Comparison of ENCODE assay signal across 34 mouse cellular contexts in the genomic region with DNA sequence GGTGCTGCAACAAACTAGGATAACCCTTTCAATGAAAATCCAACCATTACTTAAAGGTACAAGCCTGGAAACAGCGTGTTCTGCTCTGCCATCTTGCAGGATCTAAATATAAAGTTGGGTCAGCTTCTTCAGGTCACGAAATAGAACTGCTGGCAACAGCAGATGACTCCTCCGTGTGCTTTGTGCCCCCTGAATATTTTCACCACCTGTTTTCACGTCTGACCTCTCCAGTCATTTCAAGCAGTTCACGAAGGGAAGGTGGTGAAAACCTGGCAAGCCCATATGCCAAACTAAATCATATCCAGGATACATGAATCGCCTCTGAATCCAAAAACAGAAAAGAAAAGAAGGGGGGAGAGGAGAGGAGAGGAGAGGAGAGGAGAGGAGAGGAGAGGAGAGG.
DNase-seq lines count a peak whose midpoint lies in the region; ATAC-seq lines count a peak whose summit lies in the region.
"Had no signal": no experiment of that assay in that cellular context is flagged by ENCODE, and none has a peak within 500 bp of the region (broad histone marks: within the 10 kb centered on the region; RNA-seq: fewer than 3 reads in every experiment).

No protein-coding gene starts in this region.

- no peaks in the 10 kb centered on the region for H3K27me3 ChIP-seq in neural tube, embryonic 15.5 days (replicated peaks)
- H3K27me3 ChIP-seq in intestine, embryonic 16.5 days (replicated peaks; ENCODE audit: control insufficient read depth, insufficient read depth, low read length): no peaks in the 10 kb centered on the region
- H3K27me3 ChIP-seq: CH12.LX; embryonic facial prominence, embryonic 13.5 days; forebrain, embryonic 15.5 days; hindbrain, embryonic 12.5 days; neural tube, embryonic 13.5 days had no signal

- no peak for ATAC-seq in neural tube, embryonic 15.5 days (ENCODE audit: low FRiP score)
- no peak for ATAC-seq in intestine, embryonic 16.5 days
- ATAC-seq in megakaryocyte progenitor cell, adult 5-6 weeks (replicated peaks; ENCODE audit: poor library complexity): no peak
- ATAC-seq: activated CD4-positive, CD25-positive, alpha-beta regulatory T cell, adult 4 months; forebrain, embryonic 15.5 days; intestine, postnatal 0 days; midbrain, embryonic 16.5 days had no signal

- H3K4me2 ChIP-seq in neural tube, embryonic 15.5 days: no peak overlapping the region
- no peak overlapping the region for H3K4me2 ChIP-seq in intestine, embryonic 16.5 days (ENCODE audit: low read depth, low read length)
- H3K4me2 ChIP-seq: embryonic facial prominence, embryonic 13.5 days; forebrain, embryonic 15.5 days; hindbrain, embryonic 12.5 days; midbrain, embryonic 11.5 days; neural tube, embryonic 13.5 days had no signal

- H3K4me3 ChIP-seq in neural tube, embryonic 15.5 days (replicated peaks): no peak overlapping the region
- no peak overlapping the region for H3K4me3 ChIP-seq in intestine, embryonic 16.5 days (ENCODE audit: low read length)
- H3K4me3 ChIP-seq: embryonic facial prominence, embryonic 13.5 days; forebrain, embryonic 10.5 days; forebrain, embryonic 15.5 days; gastrocnemius, adult 2 months; heart, adult 2 months; hindbrain, embryonic 12.5 days; neural tube, embryonic 13.5 days had no signal

- H3K27ac ChIP-seq in neural tube, embryonic 15.5 days (replicated peaks): no peak overlapping the region
- no peak overlapping the region for H3K27ac ChIP-seq in intestine, embryonic 16.5 days (ENCODE audit: low read length)
- H3K27ac ChIP-seq: embryonic facial prominence, embryonic 13.5 days; forebrain, embryonic 10.5 days; forebrain, embryonic 15.5 days; gastrocnemius, adult 2 months; heart, adult 2 months; hindbrain, embryonic 12.5 days; liver, embryonic 14.5 days; neural tube, embryonic 13.5 days; stomach, postnatal 0 days had no signal

- H3K9ac ChIP-seq in neural tube, embryonic 15.5 days (replicated peaks): no peak overlapping the region
- H3K9ac ChIP-seq in intestine, embryonic 16.5 days (ENCODE audit: low read depth, low read length): no peak overlapping the region
- H3K9ac ChIP-seq: embryonic facial prominence, embryonic 13.5 days; forebrain, embryonic 15.5 days; hindbrain, embryonic 12.5 days; liver, embryonic 14.5 days; neural tube, embryonic 13.5 days had no signal

- 84% methylated on average over 6 of the region's 6 CpGs for WGBS in neural tube, embryonic 15.5 days
- 81% methylated on average over 6 of the region's 6 CpGs for WGBS in intestine, embryonic 16.5 days

- H3K4me1 ChIP-seq in neural tube, embryonic 15.5 days: no peaks in the 10 kb centered on the region; the same call in 1 of the 2 replicates
- H3K4me1 ChIP-seq in intestine, embryonic 16.5 days (ENCODE audit: control insufficient read depth, insufficient read depth, low read length): 0 out of 2 replicates have a peak, but pooled peaks cover 7% of the 10 kb centered on the region

- H3K36me3 ChIP-seq in neural tube, embryonic 15.5 days: no peaks in the 10 kb centered on the region
- H3K36me3 ChIP-seq in intestine, embryonic 16.5 days (ENCODE audit: control insufficient read depth, insufficient read depth, low read length): no peaks in the 10 kb centered on the region
- H3K36me3 ChIP-seq: embryonic facial prominence, embryonic 13.5 days; forebrain, embryonic 10.5 days; forebrain, embryonic 15.5 days; hindbrain, embryonic 12.5 days; neural tube, embryonic 13.5 days had no signal

- peak; percentile 92 for DNase-seq in brain, adult 2 months (ENCODE audit: low read depth, low spot score)
- DNase-seq in cerebellum, adult 11 months: peak; percentile 51
- DNase-seq in cerebellum, adult 9-10 months: peak; percentile 80
- peak; percentile 15 to 41 for DNase-seq in cerebellum, postnatal 36 days
- DNase-seq: adrenal gland, adult 2 months; B cell, adult 2 months; gastrocnemius, adult 2 months; heart, adult 2 months; heart, postnatal 36 days; kidney, adult 9 months; kidney, postnatal 10 days; layer of hippocampus, postnatal 36 days; liver; lung, adult 2 months; lung, postnatal 14 days; retina, postnatal 1 day; right cerebral cortex, postnatal 25 days; thymus, adult 18-20 months; thymus, postnatal 25 days had no signal

- no peaks in the 10 kb centered on the region for H3K9me3 ChIP-seq in neural tube, embryonic 15.5 days (replicated peaks)
- no peaks in the 10 kb centered on the region for H3K9me3 ChIP-seq in intestine, embryonic 16.5 days (ENCODE audit: control insufficient read depth, low read length)
- H3K9me3 ChIP-seq: embryonic facial prominence, embryonic 13.5 days; forebrain, embryonic 10.5 days; forebrain, embryonic 15.5 days; hindbrain, embryonic 12.5 days; neural tube, embryonic 13.5 days had no signal

Comparison
In these comparisons a context has a peak if more than half of its experiments do, and no peak if none do; other contexts are left out.
1. DNase-seq: peak in every context shown above with its lines; median percentile 92 in brain, adult 2 months; 80 in cerebellum, adult 9-10 months; 51 in cerebellum, adult 11 months; 28 in cerebellum, postnatal 36 days.